Mouse (Mus musculus): Measurements from ENCODE around the gene Mipol1.

Mipol1 gene

GRCm38 (mm10) chr12:57243671-57244495, 13.7 kb downstream of the Mipol1 start:
- peak; percentile 9 for DNase-seq (ENCODE audit: low spot score)

GRCm38 (mm10) chr12:57258572-57258971, 28.3 kb downstream of the Mipol1 start:
- no peak for DNase-seq (ENCODE audit: low spot score)

GRCm38 (mm10) chr12:57275456-57275855, 45.2 kb downstream of the Mipol1 start:
- DNase-seq (ENCODE audit: low spot score): peak; percentile 18

- peak; percentile 47 for DNase-seq (ENCODE audit: low spot score)
Measured at GRCm38 (mm10) chr12:57281155-57282114, 51.2 kb downstream of the Mipol1 start.

GRCm38 (mm10) chr12:57285303-57286059, 55.3 kb downstream of the Mipol1 start:
- peak; percentile 12 for DNase-seq (ENCODE audit: low spot score)

- DNase-seq (ENCODE audit: low spot score): no peak
Measured at GRCm38 (mm10) chr12:57307337-57307736, 77.1 kb downstream of the Mipol1 start.

GRCm38 (mm10) chr12:57307748-57308147, 77.5 kb downstream of the Mipol1 start:
- no peak for DNase-seq (ENCODE audit: low spot score)

- DNase-seq (ENCODE audit: low spot score): no peak
Measured at GRCm38 (mm10) chr12:57339053-57339452, 108.8 kb downstream of the Mipol1 start.

- DNase-seq (ENCODE audit: low spot score): no peak
Measured at GRCm38 (mm10) chr12:57340111-57340510, 109.9 kb downstream of the Mipol1 start.

- no peak for DNase-seq (ENCODE audit: low spot score)
Measured at GRCm38 (mm10) chr12:57362732-57363131, 132.5 kb downstream of the Mipol1 start.

GRCm38 (mm10) chr12:57364027-57364426, 133.8 kb downstream of the Mipol1 start:
- no peak for DNase-seq (ENCODE audit: low spot score)

- DNase-seq (ENCODE audit: low spot score): no peak
Measured at GRCm38 (mm10) chr12:57371790-57372547, 141.7 kb downstream of the Mipol1 start.

- DNase-seq (ENCODE audit: low spot score): peak; percentile 32
Measured at GRCm38 (mm10) chr12:57382797-57383196, 152.6 kb downstream of the Mipol1 start.

- no peak for DNase-seq (ENCODE audit: low spot score)
Measured at GRCm38 (mm10) chr12:57387588-57388292, 157.5 kb downstream of the Mipol1 start.

- DNase-seq (ENCODE audit: low spot score): peak; percentile 10
Measured at GRCm38 (mm10) chr12:57399547-57399946, 169.3 kb downstream of the Mipol1 start.

GRCm38 (mm10) chr12:57400186-57400585, 170.0 kb downstream of the Mipol1 start:
- no peak for DNase-seq (ENCODE audit: low spot score)

- DNase-seq (ENCODE audit: low spot score): no peak
Measured at GRCm38 (mm10) chr12:57401126-57401525, 170.9 kb downstream of the Mipol1 start.

GRCm38 (mm10) chr12:57402360-57402759, 172.1 kb downstream of the Mipol1 start:
- peak; percentile 49 for DNase-seq (ENCODE audit: low spot score)

- peak; percentile 18 for DNase-seq (ENCODE audit: low spot score)
Measured at GRCm38 (mm10) chr12:57409976-57410375, 179.7 kb downstream of the Mipol1 start.

- DNase-seq (ENCODE audit: low spot score): no peak
Measured at GRCm38 (mm10) chr12:57413833-57414232, 183.6 kb downstream of the Mipol1 start.

- DNase-seq (ENCODE audit: low spot score): no peak
Measured at GRCm38 (mm10) chr12:57424902-57425301, 194.7 kb downstream of the Mipol1 start.
